Mouse (Mus musculus) midbrain, postnatal 0 days (tissue): ENCODE data around the gene Pde11a. TPM values are rescaled to one million over a fixed set of nuclear protein-coding genes. Genes with fewer than 3 reads are reported as not detected.
A peak's percentile ranks its signal among the peaks of the same experiment; 100 is the strongest.

ENCODE experiments used
- ATAC-seq: fragments of 200-750 bp; cut with Nextera tagmentation; 2 replicates; pipeline ENCODE4 v1.8.0; 2017; ENCODE audit warnings: moderate number of reproducible peaks, mild to moderate bottlenecking, moderate TSS enrichment, moderate library complexity; ENCODE audit not compliant: low FRiP score
- DNase-seq: peaks from one replicate; pipeline ENCODE4 v3.0.0-alpha.2; 2015; ENCODE audit warnings: low spot score
- H3K27ac ChIP-seq: fragments of 300-500 bp; sonication (generic); 2 replicates; pipeline ENCODE4 v1.5.1; 2014; ENCODE audit warnings: low read depth, mild to moderate bottlenecking, low read length, mixed read lengths
- H3K27me3 ChIP-seq: fragments of 300-500 bp; sonication (generic); 2 replicates; pipeline ENCODE4 v1.6.1; 2014; ENCODE audit warnings: low read length, control low read depth, mixed read lengths; ENCODE audit not compliant: insufficient read depth
- H3K36me3 ChIP-seq: fragments of 300-500 bp; sonication (generic); 2 replicates; pipeline ENCODE4 v1.6.1; 2014; ENCODE audit warnings: low read length, control low read depth, mixed read lengths; ENCODE audit not compliant: insufficient read depth
- H3K4me1 ChIP-seq: fragments of 300-500 bp; sonication (generic); 2 replicates; pipeline ENCODE4 v1.6.1; 2014; ENCODE audit warnings: mild to moderate bottlenecking, control low read depth, antibody characterized with exemption, low read length, mixed read lengths; ENCODE audit not compliant: insufficient read depth
- H3K4me2 ChIP-seq: fragments of 300-500 bp; sonication (generic); 2 replicates; pipeline ENCODE4 v1.6.1; 2014; ENCODE audit warnings: low read depth, mild to moderate bottlenecking, low read length, mixed read lengths; ENCODE audit not compliant: poor library complexity, severe bottlenecking
- H3K4me3 ChIP-seq: fragments of 300-500 bp; sonication (generic); 2 replicates; pipeline ENCODE4 v1.5.1; 2014; ENCODE audit warnings: low read depth, mild to moderate bottlenecking, low read length, moderate library complexity
- H3K9ac ChIP-seq: fragments of 300-500 bp; sonication (generic); replicated peaks from 2 replicates; pipeline ENCODE4 v1.6.1; 2014; ENCODE audit warnings: mild to moderate bottlenecking, low read length, moderate library complexity, mixed read lengths; ENCODE audit not compliant: poor library complexity, severe bottlenecking
- H3K9me3 ChIP-seq: fragments of 300-500 bp; sonication (generic); 2 replicates; pipeline ENCODE4 v1.6.1; 2016; ENCODE audit warnings: low read length, control low read depth
- CTCF ChIP-seq: IDR thresholded peaks from 2 replicates; pipeline ENCODE4 v1.5.1; 2016; ENCODE audit warnings: antibody characterized with exemption, mild to moderate bottlenecking
- WGBS: fragments of 180-500 bp; shearing (Covaris S2); extraction: QIAGEN DNeasy Blood & Tissue Kit; methylation state at CpG from one replicate; pipeline ENCODE4 v1.1.7; 2014; 5-methylcytosine and 5-hydroxymethylcytosine counted together
- polyA plus RNA-seq: library from polyadenylated mRNA; unstranded; fragments of >200 nt; fragmentation: Nextera tagmentation; extraction: Ambion mirVana; gene quantifications from 2 replicates; pipeline ENCODE4 v1.2.1, GENCODE M21; 2015
- total RNA-seq: library from RNA; depleted of rRNA; stranded (reverse); fragments of >200 nt; gene quantifications from 2 replicates; pipeline ENCODE4 v1.2.3, GENCODE M21; 2014

The Pde11a gene
- total and polyA plus RNA-seq, 2 experiments from 2014 or later: 0.94 to 1.1 TPM

DNA sequence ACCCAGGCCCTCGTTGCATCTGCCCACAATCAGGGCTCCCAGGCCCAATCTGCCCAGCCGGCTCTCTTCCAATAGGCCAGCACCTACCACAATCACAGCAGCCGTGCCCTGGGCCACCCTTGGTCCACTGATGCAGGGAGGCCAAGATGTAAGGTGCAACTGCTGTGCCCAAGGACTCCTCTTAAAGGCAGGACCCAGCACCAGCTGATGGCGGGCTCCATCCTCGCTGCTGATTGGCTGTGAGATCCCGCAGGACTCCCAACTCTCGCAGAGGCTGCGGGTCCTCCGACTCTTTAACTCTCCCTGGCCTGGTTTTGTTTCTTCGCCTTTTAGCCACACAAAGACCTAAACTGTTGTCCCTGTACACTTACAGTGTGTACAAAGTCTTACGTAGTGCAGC is 21.7 kb upstream of the Pde11a start, which contains the start of gene Cyct:
Gene Cyct (minus strand): TSS at position 225 of the 400 bp plus-strand sequence.
- Histone ChIP-seq H3K36me3 (no peaks in the 10 kb centered on the region), H3K4me2 (no peak within 1 kb of the TSS), H3K27ac (no peak within 1 kb of the TSS), H3K27me3 (no peaks in the 10 kb centered on the region), H3K9me3 (no peaks in the 10 kb centered on the region), H3K4me3 (no peak within 1 kb of the TSS), H3K9ac (no peak within 1 kb of the TSS), H3K4me1 (no peaks in the 10 kb centered on the region)
- WGBS: 86% methylated on average over 11 of the region's 11 CpGs
- TF ChIP-seq CTCF: no peak
- ATAC-seq (no peak), DNase-seq (no peak)

DNA sequence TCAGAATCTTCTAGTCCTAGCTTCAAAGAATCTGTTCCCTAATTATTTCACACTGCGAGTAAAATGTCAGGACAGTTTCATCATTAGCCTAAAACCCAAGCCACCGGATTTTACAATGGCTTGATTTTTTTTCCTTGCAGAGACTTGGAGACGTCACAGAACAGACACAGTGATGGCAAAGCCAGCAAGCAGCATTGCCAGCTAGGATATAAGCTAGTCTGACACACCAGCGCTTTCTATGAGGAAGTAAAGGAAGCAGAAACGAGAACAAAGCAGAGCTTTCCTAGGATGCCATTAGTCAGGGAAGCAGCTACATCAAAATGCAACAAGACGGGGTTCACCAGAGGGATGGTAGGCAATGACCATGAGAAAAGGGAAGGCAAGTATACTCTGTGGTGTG is 9.3 kb upstream of the Pde11a start:
- Histone ChIP-seq H3K4me3 (no peak overlapping the region), H3K27ac (no peak overlapping the region), H3K4me1 (no peaks in the 10 kb centered on the region), H3K4me2 (no peak overlapping the region), H3K36me3 (no peaks in the 10 kb centered on the region), H3K9me3 (no peaks in the 10 kb centered on the region), H3K27me3 (no peaks in the 10 kb centered on the region), H3K9ac (no peak overlapping the region)
- TF ChIP-seq CTCF: no peak
- no peak for DNase-seq
- ATAC-seq: no peak
- WGBS: 55% methylated on average over 6 of the region's 6 CpGs

DNA sequence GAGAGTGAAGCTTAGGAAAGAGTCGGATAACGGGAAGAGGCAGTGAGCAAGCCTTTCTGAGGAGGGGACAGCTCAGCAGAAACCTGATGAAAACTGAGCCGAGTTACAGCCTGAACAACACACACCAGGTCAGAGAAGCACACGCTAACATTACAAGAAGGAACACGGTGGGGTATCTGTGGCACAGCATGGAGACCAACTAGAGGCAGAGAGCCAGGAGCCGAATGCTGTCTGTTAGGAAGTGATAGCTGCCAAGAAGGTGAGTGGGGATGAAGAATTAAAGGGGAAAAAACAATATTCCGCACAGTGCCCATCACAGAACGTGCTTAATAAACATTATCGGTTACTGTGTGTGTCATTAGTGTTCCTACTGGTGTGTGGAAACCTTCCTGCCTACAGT is 3.6 kb upstream of the Pde11a start:
- H3K27ac ChIP-seq: no peak overlapping the region
- H3K27me3 ChIP-seq: peaks cover 7% of the 10 kb centered on the region; the same call in 1 of the 2 replicates
- TF ChIP-seq CTCF: no peak
- no peak overlapping the region for H3K4me3 ChIP-seq
- DNase-seq: no peak
- WGBS: 79% methylated on average over 9 of the region's 9 CpGs
- no peak overlapping the region for H3K4me2 ChIP-seq
- ATAC-seq: no peak
- H3K36me3 ChIP-seq: no peaks in the 10 kb centered on the region
- no peak overlapping the region for H3K9ac ChIP-seq
- H3K9me3 ChIP-seq: no peaks in the 10 kb centered on the region
- peaks cover 4% of the 10 kb centered on the region; the same call in 1 of the 2 replicates for H3K4me1 ChIP-seq

DNA sequence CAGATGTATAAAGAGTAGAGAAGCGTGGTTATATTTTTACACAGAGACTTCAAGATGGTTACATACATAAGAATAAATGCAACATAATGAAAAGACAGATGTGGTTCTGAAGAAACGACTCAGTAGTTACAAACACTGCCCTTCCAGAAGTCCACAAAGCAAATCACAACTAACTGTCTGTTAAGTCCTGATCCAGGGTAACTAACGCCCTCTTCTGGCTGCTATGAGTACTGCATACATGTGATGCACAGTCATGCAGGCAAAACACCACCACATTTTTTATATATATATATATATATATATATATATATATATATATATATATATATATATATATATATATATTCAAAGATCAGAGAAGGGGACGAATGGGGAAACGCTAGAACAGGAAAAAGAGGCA is 4.0 kb downstream of the Pde11a start:
- Histone ChIP-seq H3K9ac (no peak overlapping the region), H3K4me1 (peaks cover 4% of the 10 kb centered on the region; the same call in 1 of the 2 replicates), H3K4me3 (no peak overlapping the region), H3K27me3 (peaks cover 7% of the 10 kb centered on the region; the same call in 1 of the 2 replicates), H3K36me3 (no peaks in the 10 kb centered on the region), H3K4me2 (no peak overlapping the region), H3K9me3 (no peaks in the 10 kb centered on the region), H3K27ac (no peak overlapping the region)
- DNase-seq (peak; percentile 26), ATAC-seq (no peak)
- peak; percentile 53 for TF ChIP-seq CTCF
- 80% methylated on average over 5 of the region's 5 CpGs for WGBS

DNA sequence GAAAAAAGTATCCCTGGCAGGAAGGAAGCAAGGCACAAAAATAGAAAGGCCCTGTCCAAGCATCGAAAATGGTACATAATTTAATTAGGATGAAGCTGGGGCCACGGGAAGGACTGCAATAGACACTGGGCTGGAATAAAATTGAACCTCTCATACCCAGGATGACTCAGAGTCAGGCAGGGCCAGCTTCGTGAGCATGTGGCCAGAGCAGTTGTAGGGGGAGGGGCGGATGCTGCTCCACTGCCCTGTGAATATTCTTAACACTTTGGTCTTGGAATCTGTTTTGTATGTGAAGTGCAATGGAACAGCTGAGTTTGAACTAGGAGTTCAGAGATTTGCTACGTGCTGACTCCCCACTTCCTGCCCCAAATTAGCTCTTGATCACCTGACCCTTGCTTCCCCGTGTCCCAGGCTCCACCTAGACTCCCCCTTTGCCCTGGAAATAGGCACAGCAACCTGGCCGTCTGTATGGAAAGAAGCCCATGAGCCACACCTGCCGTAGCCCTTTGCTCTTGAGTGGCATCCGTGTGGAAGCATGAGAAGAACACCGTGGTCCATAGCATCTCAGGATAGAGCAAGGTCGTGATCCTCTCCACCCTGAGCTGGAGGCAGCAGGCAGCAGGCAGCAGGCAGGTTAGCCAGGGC is 6.3 kb downstream of the Pde11a start:
- WGBS: 76% methylated on average over 11 of the region's 11 CpGs

DNA sequence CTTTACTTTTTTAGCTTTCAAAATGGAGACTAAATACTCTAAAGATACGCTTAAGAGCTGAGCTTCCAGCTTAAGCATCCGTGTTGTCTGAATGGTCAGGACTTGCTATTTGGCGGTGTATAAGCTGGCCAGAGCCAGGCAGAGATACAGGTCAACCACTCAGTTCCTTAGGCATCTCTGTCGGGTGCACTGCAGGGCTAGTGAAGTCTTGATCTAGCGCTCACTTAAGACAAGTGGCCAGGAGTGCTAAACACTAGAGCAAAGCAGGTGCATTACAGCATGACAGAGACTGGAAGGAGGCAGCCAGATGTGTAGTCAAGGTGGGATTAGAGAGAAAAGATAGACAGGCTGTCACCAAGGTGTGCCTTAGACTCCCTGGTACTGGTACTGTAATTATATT is 8.5 kb downstream of the Pde11a start:
- H3K4me3 ChIP-seq: no peak overlapping the region
- no peak overlapping the region for H3K27ac ChIP-seq
- H3K4me1 ChIP-seq: no peaks in the 10 kb centered on the region
- DNase-seq (no peak), ATAC-seq (no peak)
- WGBS: 92% methylated on average over 5 of the region's 5 CpGs
- H3K27me3 ChIP-seq: no peaks in the 10 kb centered on the region
- no peaks in the 10 kb centered on the region for H3K9me3 ChIP-seq
- no peak overlapping the region for H3K4me2 ChIP-seq
- no peak for TF ChIP-seq CTCF
- no peaks in the 10 kb centered on the region for H3K36me3 ChIP-seq
- H3K9ac ChIP-seq: no peak overlapping the region

More for the DNA sequence above, 6.3 kb downstream of the Pde11a start:
- no peak for TF ChIP-seq CTCF
- no peak overlapping the region for H3K4me3 ChIP-seq
- no peak for DNase-seq
- ATAC-seq: no peak
- H3K4me1 ChIP-seq: no peaks in the 10 kb centered on the region
- no peaks in the 10 kb centered on the region for H3K36me3 ChIP-seq
- H3K4me2 ChIP-seq: no peak overlapping the region
- H3K27ac ChIP-seq: no peak overlapping the region
- no peaks in the 10 kb centered on the region for H3K9me3 ChIP-seq
- no peaks in the 10 kb centered on the region for H3K27me3 ChIP-seq
- no peak overlapping the region for H3K9ac ChIP-seq
